Mouse (Mus musculus): ENCODE data around the gene Hsd17b6. TPM values are rescaled to one million over a fixed set of nuclear protein-coding genes. Genes with fewer than 3 reads are reported as not detected.
"Not testable (repeated sequence)": the region's sequence is repeated elsewhere in the genome, so short reads cannot be mapped to it uniquely, and the experiment has no call there.

Hsd17b6 gene
- polyA plus RNA-seq (2015; fragmentation: Nextera tagmentation; extraction: Ambion mirVana), result not detected in 2 replicates

GRCm38 (mm10) chr10:128007446-128007845, at the start of gene Hsd17b6:
Gene Hsd17b6 (minus strand): TSS chr10:128007611.
- Histone ChIP-seq H3K4me2 (no peak within 1 kb of the TSS), H3K4me3 (no peak within 1 kb of the TSS), H3K4me1 (no peaks in the 10 kb centered on the region), H3K9me3 (no peaks in the 10 kb centered on the region), H3K36me3 (no peaks in the 10 kb centered on the region), H3K27ac (no peak within 1 kb of the TSS), H3K27me3 (no peaks in the 10 kb centered on the region), H3K9ac (no peak within 1 kb of the TSS)
- WGBS, result 87% methylated on average over 1 of the region's 1 CpGs
- ATAC-seq (ENCODE audit: insufficient number of reproducible peaks, insufficient read depth, low FRiP score, low TSS enrichment, low read depth), result no peak

GRCm38 (mm10) chr10:128053001-128053400, 45.6 kb upstream of the Hsd17b6 start:
- no peaks in the 10 kb centered on the region for H3K27me3 ChIP-seq
- peaks cover 32% of the 10 kb centered on the region for H3K36me3 ChIP-seq
- no peak for ATAC-seq (ENCODE audit: insufficient number of reproducible peaks, insufficient read depth, low FRiP score, low TSS enrichment, low read depth)
- no peak overlapping the region for H3K9ac ChIP-seq
- H3K9me3 ChIP-seq, result no peaks in the 10 kb centered on the region
- no peak overlapping the region for H3K4me2 ChIP-seq
- 94% methylated on average over 8 of the region's 8 CpGs for WGBS
- no peak overlapping the region for H3K4me3 ChIP-seq
- peaks cover 5% of the 10 kb centered on the region for H3K4me1 ChIP-seq
- no peak overlapping the region for H3K27ac ChIP-seq

- 100% methylated on average over 1 of the region's 2 CpGs for WGBS
- not testable (repeated sequence) for H3K9me3 ChIP-seq; H3K4me3 ChIP-seq; H3K27ac ChIP-seq; H3K9ac ChIP-seq; H3K27me3 ChIP-seq; H3K4me2 ChIP-seq; H3K4me1 ChIP-seq; ATAC-seq (ENCODE audit: insufficient number of reproducible peaks, insufficient read depth, low FRiP score, low TSS enrichment, low read depth)
- H3K36me3 ChIP-seq, result peaks cover 39% of the 10 kb centered on the region
These were observed 44.7 kb upstream of the Hsd17b6 start for GRCm38 (mm10) chr10:128052136-128052535.

GRCm38 (mm10) chr10:128051589-128051988, 44.2 kb upstream of the Hsd17b6 start:
- 89% methylated on average over 5 of the region's 5 CpGs for WGBS
- ATAC-seq (ENCODE audit: insufficient number of reproducible peaks, insufficient read depth, low FRiP score, low TSS enrichment, low read depth), result no peak
- Histone ChIP-seq H3K4me2 (no peak overlapping the region), H3K27ac (no peak overlapping the region), H3K4me3 (no peak overlapping the region), H3K9me3 (no peaks in the 10 kb centered on the region), H3K4me1 (no peaks in the 10 kb centered on the region), H3K9ac (no peak overlapping the region), H3K27me3 (no peaks in the 10 kb centered on the region), H3K36me3 (peaks cover 44% of the 10 kb centered on the region)

GRCm38 (mm10) chr10:128050355-128050754, 42.9 kb upstream of the Hsd17b6 start:
- Histone ChIP-seq H3K4me3 (no peak overlapping the region), H3K27ac (no peak overlapping the region), H3K4me2 (no peak overlapping the region), H3K36me3 (peaks cover 57% of the 10 kb centered on the region), H3K9me3 (no peaks in the 10 kb centered on the region), H3K4me1 (no peaks in the 10 kb centered on the region), H3K27me3 (no peaks in the 10 kb centered on the region), H3K9ac (no peak overlapping the region)
- WGBS, result 96% methylated on average over 2 of the region's 2 CpGs
- ATAC-seq (ENCODE audit: insufficient number of reproducible peaks, insufficient read depth, low FRiP score, low TSS enrichment, low read depth), result no peak

GRCm38 (mm10) chr10:128049741-128050140, 42.3 kb upstream of the Hsd17b6 start:
- H3K36me3 ChIP-seq, result peaks cover 63% of the 10 kb centered on the region
- WGBS, result 91% methylated on average over 2 of the region's 2 CpGs
- ATAC-seq (ENCODE audit: insufficient number of reproducible peaks, insufficient read depth, low FRiP score, low TSS enrichment, low read depth), result no peak
- no peaks in the 10 kb centered on the region for H3K27me3 ChIP-seq
- H3K9me3 ChIP-seq, result no peaks in the 10 kb centered on the region
- no peak overlapping the region for H3K4me2 ChIP-seq
- peaks cover 2% of the 10 kb centered on the region; the same call in 1 of the 2 replicates for H3K4me1 ChIP-seq
- H3K9ac ChIP-seq, result no peak overlapping the region
- no peak overlapping the region for H3K4me3 ChIP-seq
- no peak overlapping the region for H3K27ac ChIP-seq

GRCm38 (mm10) chr10:128048157-128048556, 40.7 kb upstream of the Hsd17b6 start:
- ATAC-seq (ENCODE audit: insufficient number of reproducible peaks, insufficient read depth, low FRiP score, low TSS enrichment, low read depth), result no peak
- WGBS, result 96% methylated on average over 8 of the region's 8 CpGs
- no peaks in the 10 kb centered on the region for H3K9me3 ChIP-seq
- H3K27me3 ChIP-seq, result no peaks in the 10 kb centered on the region
- no peak overlapping the region for H3K9ac ChIP-seq
- no peak overlapping the region for H3K4me2 ChIP-seq
- no peak overlapping the region for H3K27ac ChIP-seq
- H3K4me3 ChIP-seq, result no peak overlapping the region
- H3K36me3 ChIP-seq, result peaks cover 79% of the 10 kb centered on the region
- H3K4me1 ChIP-seq, result peaks cover 15% of the 10 kb centered on the region

GRCm38 (mm10) chr10:128043041-128043835, 35.8 kb upstream of the Hsd17b6 start:
- ATAC-seq (ENCODE audit: insufficient number of reproducible peaks, insufficient read depth, low FRiP score, low TSS enrichment, low read depth), result no peak
- Histone ChIP-seq H3K9ac (peak overlapping the region; percentile 49; the same call in 1 of the 2 replicates), H3K27ac (peak overlapping the region; percentile 44; the same call in 1 of the 2 replicates)

GRCm38 (mm10) chr10:128042466-128042865, 35.1 kb upstream of the Hsd17b6 start:
- Histone ChIP-seq H3K9ac (0 out of 2 replicates have a peak overlapping the region, but pooled peaks have one; percentile 17), H3K9me3 (no peaks in the 10 kb centered on the region), H3K4me1 (peaks cover 61% of the 10 kb centered on the region), H3K4me3 (no peak overlapping the region), H3K27ac (no peak overlapping the region), H3K4me2 (no peak overlapping the region), H3K27me3 (no peaks in the 10 kb centered on the region), H3K36me3 (peaks cover 88% of the 10 kb centered on the region)
- 87% methylated on average over 3 of the region's 3 CpGs for WGBS
- no peak for ATAC-seq (ENCODE audit: insufficient number of reproducible peaks, insufficient read depth, low FRiP score, low TSS enrichment, low read depth)

More at GRCm38 (mm10) chr10:128043041-128043835, 35.8 kb upstream of the Hsd17b6 start:
- no peaks in the 10 kb centered on the region for H3K9me3 ChIP-seq
- no peak overlapping the region for H3K4me3 ChIP-seq
- 70% methylated on average over 3 of the region's 3 CpGs for WGBS
- peaks cover 93% of the 10 kb centered on the region for H3K36me3 ChIP-seq
- H3K27me3 ChIP-seq, result no peaks in the 10 kb centered on the region
- H3K4me1 ChIP-seq, result peaks cover 56% of the 10 kb centered on the region
- no peak overlapping the region for H3K4me2 ChIP-seq

- H3K4me3 ChIP-seq, result no peak overlapping the region
- H3K27ac ChIP-seq, result no peak overlapping the region
- peak overlapping the region; percentile 45; the same call in 1 of the 2 replicates for H3K9ac ChIP-seq
- ATAC-seq (ENCODE audit: insufficient number of reproducible peaks, insufficient read depth, low FRiP score, low TSS enrichment, low read depth), result no peak
- H3K9me3 ChIP-seq, result no peaks in the 10 kb centered on the region
- WGBS, result 72% methylated on average over 4 of the region's 4 CpGs
- peaks cover 81% of the 10 kb centered on the region for H3K36me3 ChIP-seq
- no peaks in the 10 kb centered on the region for H3K27me3 ChIP-seq
- H3K4me2 ChIP-seq, result no peak overlapping the region
- H3K4me1 ChIP-seq, result peaks cover 69% of the 10 kb centered on the region
These were observed 34.2 kb upstream of the Hsd17b6 start for GRCm38 (mm10) chr10:128041636-128042035.

- peaks cover 68% of the 10 kb centered on the region for H3K36me3 ChIP-seq
- H3K9ac ChIP-seq, result peak overlapping the region; percentile 45; the same call in 1 of the 2 replicates
- H3K4me2 ChIP-seq, result no peak overlapping the region
- WGBS, result 88% methylated on average over 5 of the region's 5 CpGs
- peaks cover 69% of the 10 kb centered on the region for H3K4me1 ChIP-seq
- no peaks in the 10 kb centered on the region for H3K27me3 ChIP-seq
- no peaks in the 10 kb centered on the region for H3K9me3 ChIP-seq
- H3K4me3 ChIP-seq, result no peak overlapping the region
- H3K27ac ChIP-seq, result 0 out of 2 replicates have a peak overlapping the region, but pooled peaks have one; percentile 17
- ATAC-seq (ENCODE audit: insufficient number of reproducible peaks, insufficient read depth, low FRiP score, low TSS enrichment, low read depth), result no peak
These were observed 32.9 kb upstream of the Hsd17b6 start for GRCm38 (mm10) chr10:128040293-128040692.

- Histone ChIP-seq H3K36me3 (peaks cover 63% of the 10 kb centered on the region), H3K4me3 (no peak overlapping the region), H3K4me1 (peaks cover 69% of the 10 kb centered on the region), H3K9ac (no peak overlapping the region), H3K9me3 (no peaks in the 10 kb centered on the region), H3K27ac (no peak overlapping the region), H3K27me3 (no peaks in the 10 kb centered on the region), H3K4me2 (no peak overlapping the region)
- WGBS, result 65% methylated on average over 3 of the region's 3 CpGs
- no peak for ATAC-seq (ENCODE audit: insufficient number of reproducible peaks, insufficient read depth, low FRiP score, low TSS enrichment, low read depth)
These were observed 32.4 kb upstream of the Hsd17b6 start for GRCm38 (mm10) chr10:128039858-128040257.
